Mouse (Mus musculus): Measurements from ENCODE around the gene Cnn2.

The Cnn2 gene

GRCm38 (mm10) chr10:79989272-79989786 is 945 bp downstream of the Cnn2 start:
- peak overlapping the region; percentile 86 for H3K4me3 ChIP-seq (replicated peaks; ENCODE audit: low read length)
- peaks cover 63% of the 10 kb centered on the region for H3K4me1 ChIP-seq (replicated peaks; ENCODE audit: low read depth, low read length)
- H3K9me3 ChIP-seq (ENCODE audit: low read length) = peaks cover 5% of the 10 kb centered on the region
- peaks cover 33% of the 10 kb centered on the region for H3K36me3 ChIP-seq (ENCODE audit: insufficient read depth, low read length)
- TF ChIP-seq CTCF (conservative IDR thresholded peaks at IDR 0.05; ENCODE audit: low read length) (no peak), NANOG (IDR thresholded peaks at IDR 0.05; ENCODE audit: borderline replicate concordance, low read length) (no peak), POU5F1 (IDR thresholded peaks at IDR 0.05; ENCODE audit: borderline replicate concordance, low read length) (no peak)
- H3K27me3 ChIP-seq (ENCODE audit: insufficient read depth, low read length) = peaks cover 22% of the 10 kb centered on the region

DNA sequence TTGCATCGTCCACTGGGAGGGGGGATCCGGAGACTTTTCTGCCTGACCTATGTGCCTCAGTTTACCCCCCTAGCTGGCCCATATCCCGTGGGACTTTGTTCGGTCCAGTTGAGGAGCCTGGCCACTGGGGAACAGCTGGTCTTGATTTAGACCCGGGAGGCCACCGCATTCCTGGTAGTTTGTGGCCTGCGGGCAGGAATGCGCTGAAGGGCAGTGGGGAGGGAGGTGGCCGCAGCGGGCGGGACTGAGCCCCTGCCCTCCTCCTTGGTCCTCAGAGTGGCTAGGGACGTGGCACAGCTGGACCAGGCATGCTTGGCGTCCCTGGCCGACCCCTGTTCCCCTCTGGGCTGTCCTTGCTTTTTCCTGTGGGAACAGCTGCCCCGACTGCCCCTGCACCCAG is 1.5 kb downstream of the Cnn2 start:
- peaks cover 5% of the 10 kb centered on the region for H3K9me3 ChIP-seq (ENCODE audit: low read length)
- peaks cover 22% of the 10 kb centered on the region for H3K27me3 ChIP-seq (ENCODE audit: insufficient read depth, low read length)
- H3K4me3 ChIP-seq (replicated peaks; ENCODE audit: low read length) = peak overlapping the region; percentile 86
- no peak for TF ChIP-seq NANOG (IDR thresholded peaks at IDR 0.05; ENCODE audit: borderline replicate concordance, low read length)
- TF ChIP-seq CTCF (conservative IDR thresholded peaks at IDR 0.05; ENCODE audit: low read length) = no peak
- H3K4me1 ChIP-seq (replicated peaks; ENCODE audit: low read depth, low read length) = peaks cover 68% of the 10 kb centered on the region
- H3K36me3 ChIP-seq (ENCODE audit: insufficient read depth, low read length) = peaks cover 39% of the 10 kb centered on the region

GRCm38 (mm10) chr10:79991099-79991498 is 2.7 kb downstream of the Cnn2 start:
- peaks cover 22% of the 10 kb centered on the region for H3K27me3 ChIP-seq (ENCODE audit: insufficient read depth, low read length)
- H3K9me3 ChIP-seq (ENCODE audit: low read length) = peaks cover 5% of the 10 kb centered on the region
- TF ChIP-seq NANOG (IDR thresholded peaks at IDR 0.05; ENCODE audit: borderline replicate concordance, low read length) = no peak
- TF ChIP-seq POU5F1 (IDR thresholded peaks at IDR 0.05; ENCODE audit: borderline replicate concordance, low read length) = no peak
- TF ChIP-seq CTCF (conservative IDR thresholded peaks at IDR 0.05; ENCODE audit: low read length) = no peak
- peaks cover 43% of the 10 kb centered on the region for H3K36me3 ChIP-seq (ENCODE audit: insufficient read depth, low read length)
- peaks cover 69% of the 10 kb centered on the region for H3K4me1 ChIP-seq (replicated peaks; ENCODE audit: low read depth, low read length)
- H3K4me3 ChIP-seq (replicated peaks; ENCODE audit: low read length) = peak overlapping the region; percentile 35; the same call in 1 of the 2 replicates

GRCm38 (mm10) chr10:79991548-79991947 is 3.2 kb downstream of the Cnn2 start:
- no peak for TF ChIP-seq POU5F1 (IDR thresholded peaks at IDR 0.05; ENCODE audit: borderline replicate concordance, low read length)
- peak; percentile 86 for TF ChIP-seq CTCF (conservative IDR thresholded peaks at IDR 0.05; ENCODE audit: low read length)
- Histone ChIP-seq H3K27me3 (ENCODE audit: insufficient read depth, low read length) (peaks cover 22% of the 10 kb centered on the region), H3K4me1 (replicated peaks; ENCODE audit: low read depth, low read length) (peaks cover 66% of the 10 kb centered on the region), H3K4me3 (replicated peaks; ENCODE audit: low read length) (0 out of 2 replicates have a peak overlapping the region, but pooled peaks have one; percentile 35), H3K9me3 (ENCODE audit: low read length) (peaks cover 5% of the 10 kb centered on the region), H3K36me3 (ENCODE audit: insufficient read depth, low read length) (peaks cover 43% of the 10 kb centered on the region)

DNA sequence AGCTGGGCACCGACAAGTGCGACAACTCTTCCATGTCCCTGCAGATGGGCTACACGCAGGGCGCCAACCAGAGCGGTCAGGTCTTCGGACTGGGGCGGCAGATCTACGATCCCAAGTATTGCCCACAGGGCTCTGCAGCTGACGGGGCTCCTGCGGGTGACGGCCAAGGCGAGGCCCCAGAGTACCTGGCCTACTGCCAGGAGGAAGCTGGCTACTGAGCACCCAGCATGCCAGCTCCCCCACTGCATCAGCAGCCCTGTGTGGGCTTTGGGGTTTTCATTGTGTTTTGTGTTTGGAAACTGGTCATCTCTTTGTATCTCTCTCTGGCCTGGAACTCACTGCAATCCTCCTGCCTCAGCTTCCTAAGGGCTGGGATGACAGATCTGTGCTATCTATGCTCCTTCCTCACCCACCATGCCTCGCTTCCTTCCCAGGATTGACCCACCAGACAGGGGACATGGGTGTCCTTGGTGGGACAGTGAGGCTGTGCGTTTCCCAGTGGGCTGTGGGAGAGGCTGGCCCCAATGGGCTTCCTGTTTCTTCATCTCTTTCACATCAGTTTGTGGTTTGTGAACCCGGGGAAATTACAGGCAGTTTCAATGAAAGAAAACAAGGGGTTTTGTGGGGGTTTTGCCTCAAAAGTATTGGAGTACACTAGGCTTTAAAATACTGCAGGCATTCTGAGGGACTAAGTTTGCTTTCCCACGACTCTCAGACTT is 6.2 kb downstream of the Cnn2 start:
- H3K4me3 ChIP-seq (replicated peaks; ENCODE audit: low read length) = no peak overlapping the region
- H3K4me1 ChIP-seq (replicated peaks; ENCODE audit: low read depth, low read length) = peaks cover 62% of the 10 kb centered on the region
- no peak for TF ChIP-seq NANOG (IDR thresholded peaks at IDR 0.05; ENCODE audit: borderline replicate concordance, low read length)
- TF ChIP-seq CTCF (conservative IDR thresholded peaks at IDR 0.05; ENCODE audit: low read length) = no peak
- no peak; the same call in 1 of the 2 replicates for TF ChIP-seq POU5F1 (IDR thresholded peaks at IDR 0.05; ENCODE audit: borderline replicate concordance, low read length)
- H3K27me3 ChIP-seq (ENCODE audit: insufficient read depth, low read length) = peaks cover 11% of the 10 kb centered on the region
- H3K9me3 ChIP-seq (ENCODE audit: low read length) = peaks cover 5% of the 10 kb centered on the region
- peaks cover 53% of the 10 kb centered on the region for H3K36me3 ChIP-seq (ENCODE audit: insufficient read depth, low read length)

DNA sequence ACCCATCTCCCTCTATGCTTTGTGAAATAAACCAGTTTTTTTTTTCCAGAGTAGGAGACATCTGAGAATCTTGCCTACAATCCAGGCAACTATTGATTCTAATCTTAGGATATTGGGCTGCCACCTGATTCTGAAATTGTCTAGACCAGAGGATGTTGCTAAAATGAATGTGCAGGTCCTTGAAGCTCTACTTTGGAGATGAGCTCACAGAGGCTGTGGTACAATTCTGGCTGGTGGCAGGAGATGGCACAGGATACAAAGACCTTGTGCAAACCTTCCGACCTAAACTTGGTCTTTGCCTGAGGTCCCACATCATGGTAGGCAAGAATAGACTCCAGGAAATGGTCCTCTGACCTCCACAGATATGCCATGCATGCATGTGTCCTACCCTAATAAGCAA is 7.3 kb downstream of the Cnn2 start:
- Histone ChIP-seq H3K4me1 (replicated peaks; ENCODE audit: low read depth, low read length) (peaks cover 57% of the 10 kb centered on the region), H3K9me3 (ENCODE audit: low read length) (peaks cover 5% of the 10 kb centered on the region), H3K4me3 (replicated peaks; ENCODE audit: low read length) (peak overlapping the region; percentile 83), H3K27me3 (ENCODE audit: insufficient read depth, low read length) (peaks cover 4% of the 10 kb centered on the region), H3K36me3 (ENCODE audit: insufficient read depth, low read length) (peaks cover 57% of the 10 kb centered on the region)
- no peak for TF ChIP-seq POU5F1 (IDR thresholded peaks at IDR 0.05; ENCODE audit: borderline replicate concordance, low read length)

- TF ChIP-seq POU5F1 (IDR thresholded peaks at IDR 0.05; ENCODE audit: borderline replicate concordance, low read length) = no peak
- no peak for TF ChIP-seq CTCF (conservative IDR thresholded peaks at IDR 0.05; ENCODE audit: low read length)
- TF ChIP-seq NANOG (IDR thresholded peaks at IDR 0.05; ENCODE audit: borderline replicate concordance, low read length) = no peak
- Histone ChIP-seq H3K9me3 (ENCODE audit: low read length) (peaks cover 5% of the 10 kb centered on the region), H3K4me3 (replicated peaks; ENCODE audit: low read length) (peak within 1 kb of the TSS; percentile 83), H3K36me3 (ENCODE audit: insufficient read depth, low read length) (peaks cover 52% of the 10 kb centered on the region), H3K27me3 (ENCODE audit: insufficient read depth, low read length) (peaks cover 7% of the 10 kb centered on the region), H3K4me1 (replicated peaks; ENCODE audit: low read depth, low read length) (peaks cover 55% of the 10 kb centered on the region)
Observed at GRCm38 (mm10) chr10:79996272-79997033, 8.1 kb downstream of the Cnn2 start, which contains the start of gene Abca7. Abca7 (plus strand) TSS chr10:79996494.

DNA sequence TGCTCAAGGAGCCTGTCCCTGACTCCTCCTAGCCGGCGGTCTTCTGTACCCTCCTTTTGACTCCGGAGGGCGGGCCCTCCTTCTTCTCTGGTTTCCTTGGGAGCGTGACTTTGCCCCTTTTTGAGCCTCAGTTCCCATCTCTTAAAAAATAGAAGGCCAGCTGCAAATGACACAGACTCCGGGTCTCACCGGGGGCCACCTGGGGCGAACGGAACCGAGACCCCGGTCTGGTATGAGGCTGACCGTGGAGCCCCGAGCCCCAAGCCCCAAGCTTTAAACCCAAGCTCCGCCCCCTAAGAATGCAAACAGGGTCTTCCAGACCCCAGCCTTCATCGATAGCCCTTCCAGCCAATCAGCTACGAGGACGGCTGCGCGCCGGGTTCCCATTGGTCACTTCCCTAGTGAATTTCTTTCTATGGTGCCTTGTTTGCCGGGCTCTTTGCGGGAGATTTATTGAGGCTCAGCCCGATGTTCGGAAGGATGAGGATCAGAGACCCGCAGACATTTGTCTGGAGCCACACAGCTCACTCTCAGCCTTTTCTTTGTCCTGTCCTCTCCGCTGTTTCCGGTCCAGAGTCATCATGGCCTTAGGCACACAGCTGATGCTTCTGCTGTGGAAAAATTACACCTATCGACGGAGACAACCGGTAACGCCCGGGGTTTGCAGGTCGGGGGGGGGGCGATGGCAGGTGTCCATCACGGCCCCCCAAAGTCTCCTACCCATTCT is 8.8 kb downstream of the Cnn2 start:
- no peak for TF ChIP-seq POU5F1 (IDR thresholded peaks at IDR 0.05; ENCODE audit: borderline replicate concordance, low read length)
- peak overlapping the region; percentile 83 for H3K4me3 ChIP-seq (replicated peaks; ENCODE audit: low read length)
- H3K27me3 ChIP-seq (ENCODE audit: insufficient read depth, low read length) = peaks cover 13% of the 10 kb centered on the region
- peaks cover 45% of the 10 kb centered on the region for H3K36me3 ChIP-seq (ENCODE audit: insufficient read depth, low read length)
- H3K9me3 ChIP-seq (ENCODE audit: low read length) = no peaks in the 10 kb centered on the region
- H3K4me1 ChIP-seq (replicated peaks; ENCODE audit: low read depth, low read length) = peaks cover 60% of the 10 kb centered on the region

Data from E14TG2a.4 (cell line).